Mouse (Mus musculus): ENCODE measurements around the gene Adam12. TPM values are rescaled to one million over a fixed set of nuclear protein-coding genes. Genes with fewer than 3 reads are reported as not detected.

The Adam12 gene
- polyA plus RNA-seq (2015; fragmentation: Nextera tagmentation; extraction: Ambion mirVana): 0.57 and 1.0 TPM in 2 replicates

- no peak for ATAC-seq (ENCODE audit: low FRiP score, low TSS enrichment)
- Histone ChIP-seq H3K4me2 (replicated peaks; ENCODE audit: low read depth) (no peak within 1 kb of the TSS), H3K27me3 (ENCODE audit: control insufficient read depth, insufficient read depth, low read length) (no peaks in the 10 kb centered on the region), H3K4me3 (ENCODE audit: low read depth, low read length) (no peak within 1 kb of the TSS), H3K9ac (ENCODE audit: low read length) (no peak within 1 kb of the TSS), H3K4me1 (replicated peaks; ENCODE audit: control insufficient read depth, insufficient read depth) (no peaks in the 10 kb centered on the region), H3K36me3 (ENCODE audit: control insufficient read depth, insufficient read depth, low read length) (no peaks in the 10 kb centered on the region), H3K27ac (replicated peaks) (no peak within 1 kb of the TSS), H3K9me3 (ENCODE audit: control insufficient read depth, low read length) (no peaks in the 10 kb centered on the region)
- TF ChIP-seq EP300 (optimal IDR thresholded peaks at IDR 0.05): no peak
- 73% methylated on average over 14 of the region's 14 CpGs for WGBS
- DNase-seq (ENCODE audit: low spot score): no peak
Observed at GRCm38 (mm10) chr7:134231378-134232346, at the start of gene Adam12. Adam12 (minus strand) TSS chr7:134232146.

- Histone ChIP-seq H3K4me1 (replicated peaks; ENCODE audit: control insufficient read depth, insufficient read depth) (no peaks in the 10 kb centered on the region), H3K9ac (ENCODE audit: low read length) (no peak overlapping the region)
- TF ChIP-seq CTCF (IDR thresholded peaks at IDR 0.05; ENCODE audit: low read depth): no peak
- no peak for TF ChIP-seq EP300 (optimal IDR thresholded peaks at IDR 0.05)
Observed at GRCm38 (mm10) chr7:134272956-134273355, 41.0 kb upstream of the Adam12 start.

GRCm38 (mm10) chr7:134272421-134272820 is 40.5 kb upstream of the Adam12 start:
- TF ChIP-seq EP300 (optimal IDR thresholded peaks at IDR 0.05) (no peak), CTCF (IDR thresholded peaks at IDR 0.05; ENCODE audit: low read depth) (no peak)
- no peak overlapping the region for H3K9ac ChIP-seq (ENCODE audit: low read length)
- no peak overlapping the region for H3K4me2 ChIP-seq (replicated peaks; ENCODE audit: low read depth)
- H3K4me1 ChIP-seq (replicated peaks; ENCODE audit: control insufficient read depth, insufficient read depth): no peaks in the 10 kb centered on the region
- no peaks in the 10 kb centered on the region for H3K9me3 ChIP-seq (ENCODE audit: control insufficient read depth, low read length)
- WGBS: 77% methylated on average over 4 of the region's 4 CpGs
- no peaks in the 10 kb centered on the region for H3K36me3 ChIP-seq (ENCODE audit: control insufficient read depth, insufficient read depth, low read length)
- DNase-seq (ENCODE audit: low spot score) (no peak), ATAC-seq (ENCODE audit: low FRiP score, low TSS enrichment) (no peak)
- no peaks in the 10 kb centered on the region for H3K27me3 ChIP-seq (ENCODE audit: control insufficient read depth, insufficient read depth, low read length)
- no peak overlapping the region for H3K4me3 ChIP-seq (ENCODE audit: low read depth, low read length)
- H3K27ac ChIP-seq (replicated peaks): no peak overlapping the region

More at GRCm38 (mm10) chr7:134272956-134273355, 41.0 kb upstream of the Adam12 start:
- Histone ChIP-seq H3K4me2 (replicated peaks; ENCODE audit: low read depth) (no peak overlapping the region), H3K27ac (replicated peaks) (no peak overlapping the region), H3K9me3 (ENCODE audit: control insufficient read depth, low read length) (no peaks in the 10 kb centered on the region), H3K4me3 (ENCODE audit: low read depth, low read length) (no peak overlapping the region), H3K36me3 (ENCODE audit: control insufficient read depth, insufficient read depth, low read length) (no peaks in the 10 kb centered on the region), H3K27me3 (ENCODE audit: control insufficient read depth, insufficient read depth, low read length) (no peaks in the 10 kb centered on the region)
- DNase-seq (ENCODE audit: low spot score) (no peak), ATAC-seq (ENCODE audit: low FRiP score, low TSS enrichment) (no peak)
- 85% methylated on average over 5 of the region's 5 CpGs for WGBS

GRCm38 (mm10) chr7:134265783-134266182 is 33.8 kb upstream of the Adam12 start:
- no peaks in the 10 kb centered on the region for H3K4me1 ChIP-seq (replicated peaks; ENCODE audit: control insufficient read depth, insufficient read depth)
- no peak overlapping the region for H3K27ac ChIP-seq (replicated peaks)
- no peak overlapping the region for H3K4me3 ChIP-seq (ENCODE audit: low read depth, low read length)
- 78% methylated on average over 4 of the region's 4 CpGs for WGBS
- no peaks in the 10 kb centered on the region for H3K27me3 ChIP-seq (ENCODE audit: control insufficient read depth, insufficient read depth, low read length)
- H3K4me2 ChIP-seq (replicated peaks; ENCODE audit: low read depth): no peak overlapping the region
- no peaks in the 10 kb centered on the region for H3K9me3 ChIP-seq (ENCODE audit: control insufficient read depth, low read length)
- ATAC-seq (ENCODE audit: low FRiP score, low TSS enrichment) (no peak), DNase-seq (ENCODE audit: low spot score) (no peak)
- H3K9ac ChIP-seq (ENCODE audit: low read length): no peak overlapping the region
- H3K36me3 ChIP-seq (ENCODE audit: control insufficient read depth, insufficient read depth, low read length): no peaks in the 10 kb centered on the region
- TF ChIP-seq EP300 (optimal IDR thresholded peaks at IDR 0.05) (no peak), CTCF (IDR thresholded peaks at IDR 0.05; ENCODE audit: low read depth) (no peak)

- no peak overlapping the region for H3K27ac ChIP-seq (replicated peaks)
- 38% methylated on average over 4 of the region's 4 CpGs for WGBS
- DNase-seq (ENCODE audit: low spot score): peak; percentile 74
- no peak overlapping the region for H3K9ac ChIP-seq (ENCODE audit: low read length)
- H3K36me3 ChIP-seq (ENCODE audit: control insufficient read depth, insufficient read depth, low read length): no peaks in the 10 kb centered on the region
- no peak overlapping the region for H3K4me3 ChIP-seq (ENCODE audit: low read depth, low read length)
- no peak overlapping the region for H3K4me2 ChIP-seq (replicated peaks; ENCODE audit: low read depth)
- no peaks in the 10 kb centered on the region for H3K9me3 ChIP-seq (ENCODE audit: control insufficient read depth, low read length)
- no peaks in the 10 kb centered on the region for H3K27me3 ChIP-seq (ENCODE audit: control insufficient read depth, insufficient read depth, low read length)
- peak; percentile 83 for TF ChIP-seq CTCF (IDR thresholded peaks at IDR 0.05; ENCODE audit: low read depth)
- no peak for TF ChIP-seq EP300 (optimal IDR thresholded peaks at IDR 0.05)
- no peaks in the 10 kb centered on the region for H3K4me1 ChIP-seq (replicated peaks; ENCODE audit: control insufficient read depth, insufficient read depth)
- ATAC-seq (ENCODE audit: low FRiP score, low TSS enrichment): peak; percentile 73
Observed at GRCm38 (mm10) chr7:134263146-134263906, 31.4 kb upstream of the Adam12 start.

All from stomach, postnatal 0 days (tissue).